In genomic region chr6:128839921-128840320, GRCm38 (mm10) we compare ENCODE assay signal across 8 mouse cellular contexts. TPM values are rescaled to one million over a fixed set of nuclear protein-coding genes. Genes with fewer than 3 reads are reported as not detected.
DNase-seq lines count a peak whose midpoint lies in the region; ATAC-seq lines count a peak whose summit lies in the region.

No protein-coding gene starts in this region.

- no peak overlapping the region for H3K9ac ChIP-seq in forebrain, embryonic 15.5 days (replicated peaks)

- H3K27ac ChIP-seq in forebrain, embryonic 15.5 days (replicated peaks): peak overlapping the region; percentile 93; the same call in 1 of the 2 replicates

- no peaks in the 10 kb centered on the region for H3K36me3 ChIP-seq in forebrain, embryonic 15.5 days

- H3K4me2 ChIP-seq in forebrain, embryonic 15.5 days (replicated peaks): peak overlapping the region; percentile 65

- no peaks in the 10 kb centered on the region for H3K9me3 ChIP-seq in forebrain, embryonic 15.5 days

- no peaks in the 10 kb centered on the region for H3K27me3 ChIP-seq in forebrain, embryonic 15.5 days

- peak; percentile 57 for DNase-seq in cerebellum, adult 11-12 months
- DNase-seq in 416B (ENCODE audit: low read depth): peak; percentile 82
- peak; percentile 10 for DNase-seq in lung, postnatal 10 days
- no peak for DNase-seq in adrenal gland, adult (ENCODE audit: inconsistent age in 2 of 2, low spot score in 1 of 2)
- DNase-seq in spleen, adult 12 weeks (ENCODE audit: low spot score): no peak

- 66% methylated on average over 7 of the region's 7 CpGs for WGBS in forebrain, embryonic 15.5 days

- peaks cover 34% of the 10 kb centered on the region for H3K4me1 ChIP-seq in forebrain, embryonic 15.5 days

- no peak for ATAC-seq in cerebellum, adult (ENCODE audit: insufficient number of reproducible peaks, low FRiP score, low TSS enrichment)
- no peak for ATAC-seq in forebrain, embryonic 15.5 days (replicated peaks)
- no peak for ATAC-seq in megakaryocyte progenitor cell, adult 5-6 weeks (replicated peaks; ENCODE audit: poor library complexity)

- H3K4me3 ChIP-seq in forebrain, embryonic 15.5 days: peak overlapping the region; percentile 80

RNA-seq across cellular contexts. Expression of gene Klrb1b, which starts 13.8 kb away (rescaled TPM):
- not detected in 2 replicates for polyA plus RNA-seq in forebrain, embryonic 15.5 days (2015; fragmentation: Nextera tagmentation; extraction: Ambion mirVana)
- total RNA-seq in megakaryocyte progenitor cell, adult 5-6 weeks (2015): 0.32 and 1.4 TPM in 2 replicates
- not detected in 2 replicates for total RNA-seq in megakaryocyte progenitor cell, adult 5-6 weeks (2017)

RNA-seq across cellular contexts. Expression of gene Gm44511, which starts 13.8 kb away (rescaled TPM):
- not detected in 2 replicates for polyA plus RNA-seq in forebrain, embryonic 15.5 days (2015; fragmentation: Nextera tagmentation; extraction: Ambion mirVana)
- total RNA-seq in megakaryocyte progenitor cell, adult 5-6 weeks (2015): not detected in 2 replicates
- total RNA-seq in megakaryocyte progenitor cell, adult 5-6 weeks (2017): not detected in 2 replicates

RNA-seq across cellular contexts. Expression of gene Clec2i, which starts 47.5 kb away (rescaled TPM):
- not detected in 2 replicates for polyA plus RNA-seq in forebrain, embryonic 15.5 days (2015; fragmentation: Nextera tagmentation; extraction: Ambion mirVana)
- 3.1 and 6.7 TPM in 2 replicates for total RNA-seq in megakaryocyte progenitor cell, adult 5-6 weeks (2015)
- total RNA-seq in megakaryocyte progenitor cell, adult 5-6 weeks (2017): 4.8 and 9.2 TPM in 2 replicates

RNA-seq across cellular contexts. Expression of gene Klrb1c, which starts 50.9 kb away (rescaled TPM):
- not detected in 2 replicates for polyA plus RNA-seq in forebrain, embryonic 15.5 days (2015; fragmentation: Nextera tagmentation; extraction: Ambion mirVana)
- 0.07 and 0.96 TPM in 2 replicates for total RNA-seq in megakaryocyte progenitor cell, adult 5-6 weeks (2015)
- 0.37 and 0.51 TPM in 2 replicates for total RNA-seq in megakaryocyte progenitor cell, adult 5-6 weeks (2017)

RNA-seq across cellular contexts. Expression of gene BC035044, which starts 51.0 kb away (rescaled TPM):
- 0.46 and 0.60 TPM in 2 replicates for polyA plus RNA-seq in forebrain, embryonic 15.5 days (2015; fragmentation: Nextera tagmentation; extraction: Ambion mirVana)
- total RNA-seq in megakaryocyte progenitor cell, adult 5-6 weeks (2015): 237 and 280 TPM in 2 replicates
- total RNA-seq in megakaryocyte progenitor cell, adult 5-6 weeks (2017): 243 and 287 TPM in 2 replicates

Comparison
In these comparisons a context has a peak if more than half of its experiments do, and no peak if none do; other contexts are left out.
1. DNase-seq: peak in cerebellum, adult 11-12 months (single experiment), 416B (single experiment) and lung, postnatal 10 days (single experiment); none in adrenal gland, adult (0 of 2) and spleen, adult 12 weeks (single experiment).